Mouse (Mus musculus): ENCODE results near the gene Fscn1.
A peak's percentile ranks its signal among the peaks of the same experiment; 100 is the strongest.

Gene Fscn1

GRCm38 (mm10) chr5:142959576-142960556 is at the start of gene Fscn1:
Gene Fscn1 (plus strand): TSS chr5:142960343.
- DNase-seq = peak; percentile 77

GRCm38 (mm10) chr5:142911629-142912028 is 48.5 kb upstream of the Fscn1 start:
- DNase-seq = no peak

- DNase-seq = no peak
Measured at GRCm38 (mm10) chr5:142912320-142912719, 47.8 kb upstream of the Fscn1 start.

GRCm38 (mm10) chr5:142912739-142913138 is 47.4 kb upstream of the Fscn1 start:
- no peak for DNase-seq

- no peak for DNase-seq
Measured at GRCm38 (mm10) chr5:142915231-142915630, 44.9 kb upstream of the Fscn1 start.

- no peak for DNase-seq
Measured at GRCm38 (mm10) chr5:142916593-142916992, 43.5 kb upstream of the Fscn1 start.

- DNase-seq = no peak
Measured at GRCm38 (mm10) chr5:142917402-142917801, 42.7 kb upstream of the Fscn1 start.

GRCm38 (mm10) chr5:142920311-142921073 is 39.7 kb upstream of the Fscn1 start:
- peak; percentile 55 for DNase-seq

- DNase-seq = no peak
Measured at GRCm38 (mm10) chr5:142921074-142921459, 39.1 kb upstream of the Fscn1 start.

- no peak for DNase-seq
Measured at GRCm38 (mm10) chr5:142922251-142922650, 37.9 kb upstream of the Fscn1 start.

- DNase-seq = no peak
Measured at GRCm38 (mm10) chr5:142923781-142924180, 36.4 kb upstream of the Fscn1 start.

GRCm38 (mm10) chr5:142924336-142924959 is 35.7 kb upstream of the Fscn1 start:
- DNase-seq = no peak

GRCm38 (mm10) chr5:142926204-142926939 is 33.8 kb upstream of the Fscn1 start:
- DNase-seq = peak; percentile 41

- no peak for DNase-seq
Measured at GRCm38 (mm10) chr5:142926940-142927228, 33.3 kb upstream of the Fscn1 start.

- no peak for DNase-seq
Measured at GRCm38 (mm10) chr5:142927341-142927930, 32.7 kb upstream of the Fscn1 start.

GRCm38 (mm10) chr5:142928749-142929399 is 31.3 kb upstream of the Fscn1 start:
- DNase-seq = peak; percentile 83

GRCm38 (mm10) chr5:142929400-142929752 is 30.8 kb upstream of the Fscn1 start:
- DNase-seq = no peak

- no peak for DNase-seq
Measured at GRCm38 (mm10) chr5:142931241-142931745, 28.9 kb upstream of the Fscn1 start.

- DNase-seq = peak; percentile 79
Measured at GRCm38 (mm10) chr5:142932084-142932685, 28.0 kb upstream of the Fscn1 start.

GRCm38 (mm10) chr5:142932731-142933130 is 27.4 kb upstream of the Fscn1 start:
- no peak for DNase-seq

- peak; percentile 86 for DNase-seq
Measured at GRCm38 (mm10) chr5:142935642-142936335, 24.4 kb upstream of the Fscn1 start.

All from kidney, adult 18-20 months (tissue).